Mouse (Mus musculus): ENCODE data around the gene Rufy4.
A peak's percentile ranks its signal among the peaks of the same experiment; 100 is the strongest.

Gene Rufy4

GRCm38 (mm10) chr1:74121138-74121537 lies 4.2 kb upstream of the Rufy4 start:
- H3K27me3 ChIP-seq (ENCODE audit: control insufficient read depth, insufficient read depth, low read length, poor library complexity, severe bottlenecking), result no peaks in the 10 kb centered on the region
- H3K36me3 ChIP-seq (ENCODE audit: control insufficient read depth, insufficient read depth, low read length, poor library complexity, severe bottlenecking), result no peaks in the 10 kb centered on the region
- DNase-seq (ENCODE audit: low read depth, low spot score), result no peak

- no peaks in the 10 kb centered on the region for H3K36me3 ChIP-seq (ENCODE audit: control insufficient read depth, insufficient read depth, low read length, poor library complexity, severe bottlenecking)
- no peak for DNase-seq (ENCODE audit: low read depth, low spot score)
Observed at GRCm38 (mm10) chr1:74121821-74122576, 3.3 kb upstream of the Rufy4 start.

GRCm38 (mm10) chr1:74123215-74123614 lies 2.1 kb upstream of the Rufy4 start:
- no peak for DNase-seq (ENCODE audit: low read depth, low spot score)
- H3K36me3 ChIP-seq (ENCODE audit: control insufficient read depth, insufficient read depth, low read length, poor library complexity, severe bottlenecking), result no peaks in the 10 kb centered on the region
- H3K27me3 ChIP-seq (ENCODE audit: control insufficient read depth, insufficient read depth, low read length, poor library complexity, severe bottlenecking), result no peaks in the 10 kb centered on the region

More at GRCm38 (mm10) chr1:74121821-74122576, 3.3 kb upstream of the Rufy4 start:
- no peaks in the 10 kb centered on the region for H3K27me3 ChIP-seq (ENCODE audit: control insufficient read depth, insufficient read depth, low read length, poor library complexity, severe bottlenecking)

- H3K36me3 ChIP-seq (ENCODE audit: control insufficient read depth, insufficient read depth, low read length, poor library complexity, severe bottlenecking), result no peaks in the 10 kb centered on the region
- peak; percentile 46 for DNase-seq (ENCODE audit: low read depth, low spot score)
- no peaks in the 10 kb centered on the region for H3K27me3 ChIP-seq (ENCODE audit: control insufficient read depth, insufficient read depth, low read length, poor library complexity, severe bottlenecking)
Observed at GRCm38 (mm10) chr1:74124021-74124981, 1.0 kb upstream of the Rufy4 start, which contains the start of gene Tns1. Tns1 (minus strand) TSS chr1:74124449.

- no peak for DNase-seq (ENCODE audit: low read depth, low spot score)
- Histone ChIP-seq H3K27me3 (ENCODE audit: control insufficient read depth, insufficient read depth, low read length, poor library complexity, severe bottlenecking) (no peaks in the 10 kb centered on the region), H3K36me3 (ENCODE audit: control insufficient read depth, insufficient read depth, low read length, poor library complexity, severe bottlenecking) (no peaks in the 10 kb centered on the region)
Observed at GRCm38 (mm10) chr1:74130883-74131659, 5.7 kb downstream of the Rufy4 start.

- no peaks in the 10 kb centered on the region for H3K27me3 ChIP-seq (ENCODE audit: control insufficient read depth, insufficient read depth, low read length, poor library complexity, severe bottlenecking)
- H3K36me3 ChIP-seq (ENCODE audit: control insufficient read depth, insufficient read depth, low read length, poor library complexity, severe bottlenecking), result no peaks in the 10 kb centered on the region
- no peak for DNase-seq (ENCODE audit: low read depth, low spot score)
Observed at GRCm38 (mm10) chr1:74132011-74132410, 6.7 kb downstream of the Rufy4 start.

- Histone ChIP-seq H3K27me3 (ENCODE audit: control insufficient read depth, insufficient read depth, low read length, poor library complexity, severe bottlenecking) (no peaks in the 10 kb centered on the region), H3K36me3 (ENCODE audit: control insufficient read depth, insufficient read depth, low read length, poor library complexity, severe bottlenecking) (no peaks in the 10 kb centered on the region)
- DNase-seq (ENCODE audit: low read depth, low spot score), result no peak
Observed at GRCm38 (mm10) chr1:74133954-74134353, 8.6 kb downstream of the Rufy4 start.

GRCm38 (mm10) chr1:74135326-74135950 lies 10.1 kb downstream of the Rufy4 start:
- DNase-seq (ENCODE audit: low read depth, low spot score), result no peak
- Histone ChIP-seq H3K36me3 (ENCODE audit: control insufficient read depth, insufficient read depth, low read length, poor library complexity, severe bottlenecking) (no peaks in the 10 kb centered on the region), H3K27me3 (ENCODE audit: control insufficient read depth, insufficient read depth, low read length, poor library complexity, severe bottlenecking) (no peaks in the 10 kb centered on the region)

- Histone ChIP-seq H3K27me3 (ENCODE audit: control insufficient read depth, insufficient read depth, low read length, poor library complexity, severe bottlenecking) (no peaks in the 10 kb centered on the region), H3K36me3 (ENCODE audit: control insufficient read depth, insufficient read depth, low read length, poor library complexity, severe bottlenecking) (no peaks in the 10 kb centered on the region)
- peak; percentile 23 for DNase-seq (ENCODE audit: low read depth, low spot score)
Observed at GRCm38 (mm10) chr1:74139415-74139814, 14.1 kb downstream of the Rufy4 start.

GRCm38 (mm10) chr1:74141781-74142180 lies 16.4 kb downstream of the Rufy4 start:
- no peak for DNase-seq (ENCODE audit: low read depth, low spot score)
- H3K36me3 ChIP-seq (ENCODE audit: control insufficient read depth, insufficient read depth, low read length, poor library complexity, severe bottlenecking), result no peaks in the 10 kb centered on the region

GRCm38 (mm10) chr1:74149106-74149885 lies 24.0 kb downstream of the Rufy4 start:
- DNase-seq (ENCODE audit: low read depth, low spot score), result no peak
- Histone ChIP-seq H3K27me3 (ENCODE audit: control insufficient read depth, insufficient read depth, low read length, poor library complexity, severe bottlenecking) (no peaks in the 10 kb centered on the region), H3K36me3 (ENCODE audit: control insufficient read depth, insufficient read depth, low read length, poor library complexity, severe bottlenecking) (no peaks in the 10 kb centered on the region)

More at GRCm38 (mm10) chr1:74141781-74142180, 16.4 kb downstream of the Rufy4 start:
- no peaks in the 10 kb centered on the region for H3K27me3 ChIP-seq (ENCODE audit: control insufficient read depth, insufficient read depth, low read length, poor library complexity, severe bottlenecking)

- Histone ChIP-seq H3K27me3 (ENCODE audit: control insufficient read depth, insufficient read depth, low read length, poor library complexity, severe bottlenecking) (no peaks in the 10 kb centered on the region), H3K36me3 (ENCODE audit: control insufficient read depth, insufficient read depth, low read length, poor library complexity, severe bottlenecking) (no peaks in the 10 kb centered on the region)
- DNase-seq (ENCODE audit: low read depth, low spot score), result no peak
Observed at GRCm38 (mm10) chr1:74150101-74150500, 24.8 kb downstream of the Rufy4 start.

- H3K27me3 ChIP-seq (ENCODE audit: control insufficient read depth, insufficient read depth, low read length, poor library complexity, severe bottlenecking), result no peaks in the 10 kb centered on the region
- H3K36me3 ChIP-seq (ENCODE audit: control insufficient read depth, insufficient read depth, low read length, poor library complexity, severe bottlenecking), result no peaks in the 10 kb centered on the region
- DNase-seq (ENCODE audit: low read depth, low spot score), result no peak
Observed at GRCm38 (mm10) chr1:74151091-74151490, 25.8 kb downstream of the Rufy4 start.
